Mouse (Mus musculus): ENCODE measurements around the gene Sh3rf1.

Sh3rf1 gene

GRCm38 (mm10) chr8:61425125-61425524 lies 201.5 kb downstream of the Sh3rf1 start:
- in situ Hi-C loops (cut with MseI, MboI) = no loop called here

GRCm38 (mm10) chr8:61426072-61426471 lies 202.4 kb downstream of the Sh3rf1 start:
- in situ Hi-C loops (cut with MseI, MboI) = no loop called here

DNA sequence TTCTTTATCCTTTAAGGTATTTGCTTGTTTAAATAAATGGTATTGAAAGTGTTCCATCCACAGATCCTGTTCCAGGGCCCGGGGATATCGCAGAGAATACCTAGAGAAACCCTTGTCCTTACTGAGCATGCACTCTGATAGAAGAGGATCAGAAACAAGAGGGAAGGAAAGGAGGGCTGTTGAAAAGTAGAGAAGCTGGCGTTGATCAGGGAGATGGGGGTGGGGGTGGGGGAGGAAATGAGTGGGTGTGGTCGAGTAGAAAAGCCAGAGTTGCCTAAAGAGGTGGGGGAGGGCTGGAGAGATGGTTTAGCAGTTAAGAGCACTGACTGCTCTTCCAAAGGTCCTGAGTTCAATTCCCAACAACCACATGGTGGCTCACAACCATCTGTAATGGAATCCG lies 203.0 kb downstream of the Sh3rf1 start:
- in situ Hi-C loops (cut with MseI, MboI) = no loop called here

- in situ Hi-C loops (cut with MseI, MboI) = no loop called here
These were observed 204.4 kb downstream of the Sh3rf1 start for GRCm38 (mm10) chr8:61427916-61428681.

GRCm38 (mm10) chr8:61428821-61429482 lies 205.3 kb downstream of the Sh3rf1 start:
- in situ Hi-C loops (cut with MseI, MboI) = no loop called here

DNA sequence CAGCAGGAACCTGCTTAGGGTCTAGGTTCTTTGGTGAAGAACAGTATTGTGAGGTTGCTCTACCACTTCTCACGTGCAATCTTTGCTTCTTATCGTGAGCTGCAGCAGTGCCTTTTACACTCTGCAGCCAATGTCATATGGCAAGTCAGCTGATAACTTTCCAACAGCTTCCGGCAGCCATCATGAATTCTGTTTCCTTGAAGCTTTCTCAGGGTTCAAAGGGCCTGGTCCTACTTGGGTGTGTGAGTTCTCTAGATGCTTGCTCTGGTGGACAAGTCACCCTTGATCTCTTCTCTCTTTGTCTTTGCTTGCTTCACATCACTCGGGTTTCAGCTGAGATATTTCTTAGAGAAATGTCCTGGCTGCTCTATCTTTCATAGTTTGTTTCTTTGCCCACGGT lies 211.8 kb downstream of the Sh3rf1 start:
- in situ Hi-C loops (cut with MseI, MboI) = no loop called here

DNA sequence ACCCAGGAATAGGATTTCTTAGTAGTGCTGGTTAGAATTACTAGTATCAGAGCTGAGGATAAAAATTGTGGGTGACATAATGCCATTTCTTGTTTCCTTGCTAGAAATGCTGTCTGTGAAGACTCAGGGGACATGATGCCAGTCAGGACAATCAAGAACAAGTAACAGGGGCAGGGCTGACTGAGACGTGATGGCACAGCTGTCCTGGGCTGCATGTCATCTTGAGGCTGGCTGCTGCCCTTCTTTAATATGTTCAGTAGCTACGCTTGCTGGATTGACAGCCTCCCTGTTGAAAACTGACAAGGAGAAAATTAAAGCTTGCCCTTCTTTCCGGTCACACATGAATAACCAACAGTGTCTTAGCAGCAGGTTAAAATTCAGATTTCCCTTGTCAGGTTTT lies 212.5 kb downstream of the Sh3rf1 start:
- in situ Hi-C loops (cut with MseI, MboI) = no loop called here

DNA sequence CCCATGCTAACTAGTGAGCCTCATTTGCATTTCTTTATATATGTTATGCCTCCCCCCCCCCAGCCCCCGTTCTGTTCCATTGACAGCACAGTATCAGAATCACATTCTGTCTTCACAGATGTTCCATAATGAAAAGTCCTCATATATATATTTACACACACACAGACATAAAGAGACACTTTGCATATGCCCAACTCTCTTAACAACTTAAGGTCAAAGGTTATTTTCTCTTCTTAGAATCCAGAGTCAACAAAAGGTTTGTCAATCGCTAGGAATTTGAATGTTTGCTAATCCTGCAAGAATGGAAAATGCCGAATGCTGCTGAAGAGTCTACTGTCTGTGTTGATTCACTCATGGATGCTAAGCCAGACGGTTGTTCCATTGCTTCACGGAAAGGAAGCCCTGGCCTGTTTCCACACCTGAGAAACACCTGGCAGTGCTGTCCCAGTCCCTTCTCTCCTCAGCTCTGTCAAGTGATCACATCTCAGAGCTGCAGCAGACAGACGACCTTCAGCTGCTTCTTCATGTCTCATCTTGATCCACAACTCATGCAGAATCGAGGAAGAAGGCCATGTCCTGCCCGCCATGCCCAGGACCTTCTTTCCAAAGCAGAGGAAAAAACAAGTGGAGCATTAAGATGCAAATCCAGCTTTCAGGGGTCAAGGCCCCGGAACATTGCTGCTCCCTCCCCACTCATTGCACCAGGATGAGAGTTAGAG lies 213.1 kb downstream of the Sh3rf1 start:
- in situ Hi-C loops (cut with MseI, MboI) = no loop called here

DNA sequence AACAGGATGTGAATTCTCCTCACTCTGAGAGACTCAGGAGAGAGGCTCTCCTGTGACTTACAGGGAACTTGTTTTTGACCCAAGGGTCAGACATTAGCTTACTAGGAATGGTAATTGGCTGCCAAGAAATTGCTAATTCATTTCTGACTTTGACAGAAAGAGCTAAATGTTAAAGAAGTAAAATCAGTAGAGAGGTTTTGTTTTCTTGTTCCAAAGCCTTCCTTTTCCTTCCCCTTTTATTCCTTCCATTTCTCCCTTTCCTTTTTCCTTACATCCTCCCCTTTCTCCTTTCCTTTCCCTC lies 213.6 kb downstream of the Sh3rf1 start:
- in situ Hi-C loops (cut with MseI, MboI) = no loop called here

DNA sequence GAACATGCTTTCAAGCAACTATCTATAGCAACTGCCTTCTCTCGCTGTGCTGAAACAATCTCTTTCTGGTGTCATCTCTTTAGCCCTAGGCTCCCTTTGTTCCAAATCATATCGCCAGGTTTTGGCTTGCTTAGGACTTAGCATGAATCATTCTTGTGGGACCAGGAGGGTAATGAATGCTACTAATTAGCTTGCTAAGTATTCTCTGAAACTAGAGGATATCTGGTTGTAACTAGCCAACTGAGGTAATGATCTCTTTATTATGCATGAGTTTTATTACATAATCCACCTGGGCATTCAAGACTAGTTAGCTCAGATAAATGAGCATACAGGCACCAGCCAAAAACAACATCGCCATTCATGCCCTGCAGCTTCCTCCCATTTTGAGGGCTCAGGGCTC lies 219.3 kb downstream of the Sh3rf1 start:
- in situ Hi-C loops (cut with MseI, MboI) = no loop called here

DNA sequence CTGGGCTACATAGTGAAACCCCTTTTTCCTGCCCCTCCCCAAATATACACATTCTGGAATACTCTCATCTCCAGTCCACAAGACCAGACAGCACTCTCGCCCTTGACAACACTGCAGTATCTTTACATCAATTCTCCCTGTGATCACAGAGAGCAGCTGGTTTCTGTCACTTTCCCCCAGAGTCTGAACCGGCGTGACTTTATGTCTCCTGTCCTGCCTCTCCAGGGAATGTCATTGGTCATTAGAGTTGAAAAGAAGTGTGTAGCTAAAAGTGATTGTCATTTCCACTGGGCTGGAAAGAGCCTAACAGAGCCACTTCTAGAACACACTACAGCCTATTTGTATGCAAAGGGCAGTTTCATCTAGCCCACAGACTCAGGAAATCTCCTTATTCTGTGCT lies 220.7 kb downstream of the Sh3rf1 start:
- in situ Hi-C loops (cut with MseI, MboI) = no loop called here
